Mouse (Mus musculus) lung, postnatal 0 days (tissue): ENCODE data around the gene Shroom3.

Experiments
- CTCF ChIP-seq: IDR thresholded peaks from 2 replicates; pipeline ENCODE4 v1.5.1; 2016; ENCODE audit warnings: antibody characterized with exemption, mild to moderate bottlenecking
- EP300 ChIP-seq: IDR thresholded peaks from 2 replicates; pipeline ENCODE4 v1.6.1; 2016; ENCODE audit warnings: antibody characterized with exemption, mild to moderate bottlenecking, control low read depth

- TF ChIP-seq CTCF, result no peak
- TF ChIP-seq EP300, result no peak
Observed at GRCm38 (mm10) chr5:92854983-92855382, 171.7 kb downstream of the Shroom3 start.
